Mouse (Mus musculus): ENCODE results near the gene Upk1b.

Upk1b gene

GRCm38 (mm10) chr16:38760834-38761375 is 39.2 kb downstream of the Upk1b start:
- no peak for DNase-seq

- no peak for DNase-seq
Observed at GRCm38 (mm10) chr16:38760239-38760638, 39.9 kb downstream of the Upk1b start.

- DNase-seq: no peak
Observed at GRCm38 (mm10) chr16:38758104-38758861, 41.8 kb downstream of the Upk1b start.

- DNase-seq: no peak
Observed at GRCm38 (mm10) chr16:38757626-38758025, 42.5 kb downstream of the Upk1b start.

- DNase-seq: no peak
Observed at GRCm38 (mm10) chr16:38756572-38756971, 43.6 kb downstream of the Upk1b start.

- DNase-seq: no peak
Observed at GRCm38 (mm10) chr16:38756177-38756503, 44.0 kb downstream of the Upk1b start.

- DNase-seq: no peak
Observed at GRCm38 (mm10) chr16:38755452-38756176, 44.5 kb downstream of the Upk1b start.

- DNase-seq: no peak
Observed at GRCm38 (mm10) chr16:38753631-38754030, 46.5 kb downstream of the Upk1b start.

- no peak for DNase-seq
Observed at GRCm38 (mm10) chr16:38750803-38751202, 49.3 kb downstream of the Upk1b start.

GRCm38 (mm10) chr16:38743941-38744673 is 56.0 kb downstream of the Upk1b start:
- no peak for DNase-seq

- peak; percentile 40 for DNase-seq
Observed at GRCm38 (mm10) chr16:38742659-38743131, 57.4 kb downstream of the Upk1b start.

- DNase-seq: peak; percentile 72
Observed at GRCm38 (mm10) chr16:38742113-38742658, 57.9 kb downstream of the Upk1b start, which contains the start of gene B4galt4. Gene B4galt4, plus strand, starts transcription at chr16:38742264.

GRCm38 (mm10) chr16:38741204-38741903 is 58.8 kb downstream of the Upk1b start:
- no peak for DNase-seq

GRCm38 (mm10) chr16:38730921-38731320 is 69.2 kb downstream of the Upk1b start:
- no peak for DNase-seq

- no peak for DNase-seq
Observed at GRCm38 (mm10) chr16:38729610-38730288, 70.4 kb downstream of the Upk1b start.

- no peak for DNase-seq
Observed at GRCm38 (mm10) chr16:38729139-38729538, 71.0 kb downstream of the Upk1b start.

GRCm38 (mm10) chr16:38728576-38729132 is 71.5 kb downstream of the Upk1b start:
- no peak for DNase-seq

GRCm38 (mm10) chr16:38724974-38725373 is 75.2 kb downstream of the Upk1b start:
- DNase-seq: no peak

GRCm38 (mm10) chr16:38724256-38724655 is 75.9 kb downstream of the Upk1b start:
- DNase-seq: peak; percentile 21

Data from cerebellum, adult 9-11 months (tissue).